Mouse (Mus musculus): ENCODE data around the gene Rap2b. TPM values are rescaled to one million over a fixed set of nuclear protein-coding genes. Genes with fewer than 3 reads are reported as not detected.
A peak's percentile ranks its signal among the peaks of the same experiment; 100 is the strongest.

Gene Rap2b
- total RNA-seq, 2 experiments from 2014 or later = 41.7 to 46.3 TPM

DNA sequence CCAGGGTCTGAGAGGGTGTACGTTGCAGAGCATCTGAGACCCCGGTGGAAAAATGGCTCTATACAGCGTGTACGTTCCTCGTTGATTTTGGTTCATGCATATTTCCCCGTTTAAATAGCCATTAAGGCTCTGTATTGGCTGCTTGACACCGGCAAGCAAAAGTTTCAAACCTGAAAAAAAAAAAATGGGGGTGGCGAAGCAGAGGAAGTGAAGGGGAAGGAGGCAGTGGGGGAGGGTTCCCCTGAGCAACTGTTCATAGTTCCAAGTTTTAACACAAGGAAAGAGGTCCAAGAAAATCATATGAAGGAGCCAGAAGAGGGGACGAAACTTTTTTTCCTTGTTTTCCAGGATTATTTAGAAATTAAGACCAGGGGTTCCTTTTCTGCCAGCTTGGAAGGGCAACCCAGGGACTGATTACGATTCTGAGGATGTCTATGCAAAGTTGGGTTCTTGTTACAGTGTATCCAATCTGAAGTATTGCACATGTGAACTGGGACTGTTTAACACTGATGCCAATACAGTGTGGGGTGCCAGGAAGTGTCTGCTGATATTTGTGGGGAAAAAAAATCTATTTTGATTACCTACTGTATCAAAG lies 4.4 kb downstream of the Rap2b start, which contains the start of gene B430305J03Rik:
Gene B430305J03Rik (minus strand): TSS at position 173 of the 595 bp plus-strand sequence.
- peak in 1 of 2 experiments; percentile 31 for DNase-seq (ENCODE audit: low spot score in 2 of 2)
- intact Hi-C loops (cut with DNase I) = loop anchor here (2.0 to 5.0 kb wide), 2 partner anchors 121 to 805 kb away; no protein-coding TSS in a partner anchor

DNA sequence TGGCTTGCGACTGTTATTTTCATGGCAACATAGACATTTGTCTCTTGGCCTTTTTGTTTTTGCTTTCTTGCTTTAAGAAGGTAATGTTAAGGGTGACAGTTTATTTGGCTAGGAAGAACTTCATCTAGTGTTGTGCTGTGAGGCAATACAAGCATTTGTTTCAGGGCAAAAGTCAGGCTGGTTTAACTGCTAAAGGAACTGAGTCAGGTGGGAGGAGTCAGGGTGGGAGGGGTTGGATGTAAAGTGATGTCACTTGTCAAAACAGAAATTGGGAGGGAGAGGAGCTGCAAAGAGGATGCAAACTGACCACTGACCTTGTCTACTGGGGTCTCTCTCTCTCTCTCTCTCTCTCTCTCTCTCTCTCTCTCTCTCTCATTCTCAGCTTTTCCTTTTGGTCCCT lies 7.0 kb downstream of the Rap2b start:
- DNase-seq (ENCODE audit: low spot score in 2 of 2) = no peak
- intact Hi-C loops (cut with DNase I) = loop anchor here (5.0 kb wide), 1 partner anchor 119 kb away; no protein-coding TSS in a partner anchor

DNA sequence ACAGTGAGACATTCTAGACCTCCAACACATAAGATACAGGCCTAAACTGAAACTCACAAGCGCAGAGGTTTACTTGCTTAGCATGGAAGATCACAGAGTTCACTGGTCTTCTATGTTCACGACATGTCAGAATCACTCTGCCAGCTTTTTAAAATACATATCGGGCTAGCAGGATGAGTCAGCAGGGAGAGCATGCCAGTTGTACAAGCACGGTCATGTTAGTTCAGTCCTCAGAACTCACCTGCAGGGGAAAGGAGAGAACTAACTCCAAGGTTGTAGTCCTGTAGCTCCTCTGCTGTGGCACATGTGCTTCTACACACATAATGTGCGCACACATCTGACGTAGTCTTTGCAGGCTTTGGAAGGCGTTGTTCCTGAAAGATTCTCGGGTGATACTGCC lies 14.6 kb downstream of the Rap2b start:
- DNase-seq (ENCODE audit: low spot score in 2 of 2) = no peak
- intact Hi-C loops (cut with DNase I) = no loop called here

DNA sequence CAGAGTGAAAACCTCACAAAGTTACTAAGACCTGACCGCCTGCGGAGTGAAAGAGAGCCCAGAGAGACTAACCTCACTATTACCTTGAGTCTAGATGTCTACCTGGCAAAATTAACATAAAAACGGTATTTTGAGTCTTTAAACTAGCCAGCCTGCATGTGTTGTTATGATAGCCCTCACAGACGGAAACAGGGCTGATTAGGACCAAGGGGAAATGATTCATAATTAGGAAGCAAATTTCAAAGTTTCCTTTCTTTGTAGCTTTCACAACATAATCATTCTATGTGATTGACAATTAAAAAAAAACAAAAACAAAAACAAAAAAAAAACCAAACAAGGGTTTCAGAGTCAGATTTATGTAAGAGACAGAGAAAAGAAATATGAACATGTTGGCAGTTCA lies 24.9 kb downstream of the Rap2b start:
- intact Hi-C loops (cut with DNase I) = no loop called here
- no peak for DNase-seq (ENCODE audit: low spot score in 2 of 2)

DNA sequence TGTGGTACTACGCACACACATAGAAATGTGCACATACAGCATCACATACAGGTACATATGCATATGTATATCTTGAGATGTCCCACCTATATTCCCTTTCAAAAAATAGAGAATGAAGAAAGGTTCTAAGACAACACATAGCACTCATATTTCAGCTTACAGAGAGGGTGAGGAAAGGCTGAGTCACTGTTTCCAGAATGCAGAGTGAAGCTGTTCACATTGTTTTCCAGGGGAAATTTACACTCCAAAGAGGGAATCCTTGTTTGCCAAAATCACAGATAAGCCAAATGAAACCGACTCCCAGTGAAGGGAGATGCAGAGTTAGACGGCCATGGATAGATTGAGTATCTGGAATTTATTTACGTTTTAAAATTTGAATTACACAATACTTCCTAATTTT lies 30.1 kb downstream of the Rap2b start:
- intact Hi-C loops (cut with DNase I) = no loop called here
- no peak for DNase-seq (ENCODE audit: low spot score in 2 of 2)

DNA sequence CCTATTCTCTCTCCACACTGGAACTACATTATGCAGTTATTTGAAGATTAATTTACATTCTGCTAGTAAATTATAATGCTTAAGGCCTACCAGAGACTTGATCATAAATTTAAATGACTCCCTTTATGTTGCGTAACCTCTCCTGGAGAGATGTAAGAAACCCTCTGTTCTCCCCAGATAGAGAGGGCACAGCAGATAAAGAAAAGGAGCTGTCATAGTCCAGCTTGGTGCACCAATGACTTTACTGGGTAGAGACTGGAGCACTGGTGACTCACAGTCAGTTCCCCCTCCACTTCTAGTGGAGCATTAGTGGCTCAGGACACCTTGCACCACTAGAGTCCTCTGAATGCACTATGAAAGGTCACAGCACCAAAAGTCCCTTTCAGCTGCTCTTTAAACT lies 31.4 kb downstream of the Rap2b start:
- intact Hi-C loops (cut with DNase I) = no loop called here
- no peak for DNase-seq (ENCODE audit: low spot score in 2 of 2)

DNA sequence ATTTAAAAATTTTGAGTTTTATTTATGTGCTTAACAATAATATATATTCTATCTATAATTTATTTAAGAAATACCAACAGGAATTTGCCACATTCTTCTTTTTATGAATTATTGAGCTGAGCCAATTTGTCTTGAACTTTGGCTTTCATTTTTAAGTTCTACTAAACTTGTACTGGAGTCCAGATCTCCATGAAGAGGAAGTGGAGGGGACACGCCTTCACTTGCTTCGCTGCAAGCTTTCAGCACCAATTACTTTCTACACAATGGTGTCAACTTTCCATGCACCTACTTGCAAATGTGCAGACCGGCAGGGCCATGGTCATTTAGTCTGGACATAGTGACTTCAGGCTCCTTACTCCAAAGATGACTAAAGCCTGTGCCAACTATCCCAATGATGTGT lies 32.1 kb downstream of the Rap2b start:
- intact Hi-C loops (cut with DNase I) = no loop called here

DNA sequence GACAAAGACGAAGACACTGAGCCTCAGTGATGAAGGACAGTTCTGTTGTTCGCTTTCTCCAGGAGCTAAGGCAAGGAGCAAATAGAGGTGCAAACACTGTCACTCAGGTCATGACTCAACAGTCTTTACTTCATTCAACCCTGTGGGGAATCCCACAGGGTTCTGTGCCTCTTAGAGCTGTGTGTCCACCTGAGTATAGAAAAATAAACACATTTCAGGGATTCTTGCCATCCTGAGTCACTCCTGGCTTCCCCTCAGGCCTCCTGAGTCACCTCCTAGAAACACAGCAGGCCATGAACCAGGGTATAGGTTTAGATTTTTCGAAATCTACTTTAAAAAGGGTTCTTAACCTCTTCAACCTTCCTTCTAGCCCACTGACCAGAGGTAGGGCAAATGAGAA lies 33.9 kb downstream of the Rap2b start:
- intact Hi-C loops (cut with DNase I) = no loop called here
- no peak for DNase-seq (ENCODE audit: low spot score in 2 of 2)

More for the DNA sequence above, 32.1 kb downstream of the Rap2b start:
- DNase-seq (ENCODE audit: low spot score in 2 of 2) = no peak

DNA sequence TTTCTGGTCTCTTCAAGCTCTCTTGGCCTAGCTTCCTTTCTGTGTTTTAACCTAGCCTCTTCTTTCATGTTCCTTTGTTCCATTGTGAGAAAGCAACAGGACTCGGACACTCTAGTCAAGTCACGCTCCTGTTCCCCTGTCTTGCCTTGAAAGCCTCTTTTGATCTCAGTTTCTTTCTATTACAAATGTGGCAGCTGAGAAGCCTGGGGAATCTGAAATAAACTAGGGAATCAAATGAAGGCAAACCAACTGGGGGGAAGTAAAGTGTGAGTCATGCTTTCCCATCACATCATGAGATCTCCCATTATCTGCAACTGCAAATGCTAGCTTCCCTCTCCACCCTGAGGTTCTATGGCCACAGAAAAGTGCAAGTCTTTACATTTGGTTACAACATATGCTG lies 35.3 kb downstream of the Rap2b start:
- DNase-seq (ENCODE audit: low spot score in 2 of 2) = no peak
- intact Hi-C loops (cut with DNase I) = no loop called here

DNA sequence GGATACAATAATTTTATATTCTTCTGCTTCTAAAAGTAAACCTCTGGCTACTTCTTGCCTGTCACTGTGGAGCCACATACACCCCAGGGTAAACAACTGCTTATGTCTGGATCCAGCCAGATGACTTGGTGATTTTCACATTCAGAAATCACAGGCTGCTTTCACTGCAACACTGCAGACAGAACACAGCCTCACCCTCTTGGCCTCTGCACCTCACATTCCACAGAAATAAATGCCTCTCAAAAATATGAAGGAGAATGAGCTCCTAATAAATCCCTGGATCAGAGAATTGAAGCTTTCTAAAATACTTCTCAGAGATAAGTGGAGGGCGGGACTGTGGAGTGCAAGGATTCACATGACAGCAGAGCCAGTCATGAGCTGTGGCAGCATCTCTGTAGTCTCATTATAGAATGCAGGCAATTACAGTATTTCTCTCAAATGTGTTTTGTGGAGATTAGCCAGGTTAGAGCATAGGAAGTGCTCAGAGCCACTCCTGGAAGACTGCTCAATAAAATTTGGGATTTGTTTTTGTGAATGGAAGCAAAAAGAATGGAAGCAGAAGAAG lies 39.5 kb downstream of the Rap2b start:
- no peak for DNase-seq (ENCODE audit: low spot score in 2 of 2)
- intact Hi-C loops (cut with DNase I) = no loop called here

DNA sequence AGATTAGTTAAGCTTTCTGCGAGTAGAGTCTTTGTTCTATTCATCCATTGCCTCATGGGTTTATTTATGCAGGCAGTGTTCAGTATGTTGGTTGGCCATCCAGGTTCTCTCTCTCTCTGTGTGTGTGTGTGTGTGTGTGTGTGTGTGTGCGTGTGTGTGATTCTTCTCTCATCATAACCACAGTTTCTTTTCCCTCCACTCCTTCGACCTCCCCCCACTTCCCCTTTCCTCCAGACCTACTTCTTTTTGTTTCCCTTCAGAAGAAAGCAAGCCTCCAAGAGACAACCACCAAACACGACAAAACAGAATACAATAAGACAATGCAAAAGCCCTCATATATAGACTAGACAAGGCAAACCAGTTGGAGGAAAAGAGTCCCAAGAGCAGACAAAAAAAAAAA lies 45.5 kb downstream of the Rap2b start:
- intact Hi-C loops (cut with DNase I) = no loop called here
- DNase-seq (ENCODE audit: low spot score in 2 of 2) = no peak

DNA sequence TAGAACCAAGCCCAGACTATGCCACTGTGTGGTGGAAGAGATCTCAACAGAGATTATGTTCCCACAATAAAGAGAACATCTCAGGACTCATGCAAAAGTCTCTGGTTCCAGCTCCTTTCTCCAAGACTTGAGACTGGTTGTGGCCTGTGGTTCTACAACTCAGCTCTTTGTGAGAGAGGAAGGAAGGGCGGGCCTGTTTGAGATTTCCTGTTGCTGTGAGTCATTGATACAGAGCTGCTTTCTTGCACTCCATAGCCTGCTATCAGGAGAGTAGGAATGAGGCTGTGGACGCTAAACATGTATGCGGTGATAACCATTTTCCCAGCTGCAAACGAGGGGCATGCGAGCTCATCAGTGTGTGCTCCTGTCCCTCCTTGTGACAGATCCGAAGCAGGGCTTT lies 48.2 kb downstream of the Rap2b start:
- no peak for DNase-seq (ENCODE audit: low spot score in 2 of 2)

DNA sequence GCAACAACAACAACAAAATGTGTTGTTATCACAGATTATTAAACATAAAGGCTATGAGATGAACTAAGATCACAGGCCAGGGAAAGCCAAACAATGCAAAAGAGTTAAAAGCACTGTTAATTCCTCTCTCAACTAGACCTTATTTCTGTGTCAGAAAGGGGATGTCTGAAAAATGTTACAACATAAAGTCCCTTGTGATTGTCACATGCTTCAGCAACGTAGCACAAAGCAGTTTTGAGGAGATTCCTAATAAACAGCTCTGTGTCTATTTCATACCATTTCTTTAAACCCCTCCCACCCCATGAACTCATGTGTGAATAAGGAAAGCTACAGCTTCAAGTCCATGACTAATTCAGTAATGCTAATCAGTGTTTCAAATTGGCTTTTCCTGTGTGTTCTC lies 54.4 kb downstream of the Rap2b start:
- DNase-seq (ENCODE audit: low spot score in 2 of 2) = no peak
- intact Hi-C loops (cut with DNase I) = no loop called here

More for the DNA sequence above, 48.2 kb downstream of the Rap2b start:
- intact Hi-C loops (cut with DNase I) = no loop called here

Other genes with a start within 250 kb of the Rap2b start
- 1 to 10 TPM; 2.4 to 2.7 TPM for gene B430305J03Rik, start 4.3 kb downstream of the Rap2b start, total RNA-seq (2021)

Data from left cerebral cortex, postnatal 25 days (tissue).